Mouse (Mus musculus): ENCODE measurements around the gene Ddx41. TPM values are rescaled to one million over a fixed set of nuclear protein-coding genes. Genes with fewer than 3 reads are reported as not detected.

The Ddx41 gene
- polyA plus RNA-seq, 1 experiment from 2014 or later: 51.6 TPM

GRCm38 (mm10) chr13:55482542-55482941, 53.9 kb downstream of the Ddx41 start:
- H3K4me2 ChIP-seq: peak overlapping the region; percentile 100
- peak overlapping the region; percentile 100; the same call in 1 of the 2 replicates for H3K9ac ChIP-seq
- H3K27ac ChIP-seq (replicated peaks): peak overlapping the region; percentile 99; the same call in 1 of the 2 replicates
- H3K9me3 ChIP-seq: no peaks in the 10 kb centered on the region
- H3K36me3 ChIP-seq: peaks cover 55% of the 10 kb centered on the region
- H3K4me1 ChIP-seq (replicated peaks): peaks cover 53% of the 10 kb centered on the region
- no peak for ATAC-seq (ENCODE audit: low read depth)
- no peaks in the 10 kb centered on the region for H3K27me3 ChIP-seq
- 80% methylated on average over 7 of the region's 7 CpGs for WGBS
- peak overlapping the region; percentile 99 for H3K4me3 ChIP-seq

Small RNA genes within 50 kb of the gene (microRNA-seq; reads per million reads assigned to microRNA genes)
- 1.6 reads per million, percentile 3 among the genes with 10 or more reads in this experiment for gene Mir6945

Other genes starting within 250 kb of the Ddx41 start
- gene Prelid1, start 216.2 kb downstream of the Ddx41 start, polyA plus RNA-seq (2015; fragmentation: Nextera tagmentation; extraction: Ambion mirVana): 288 and 299 TPM in 2 replicates
- 89.1 and 97.9 TPM in 2 replicates for gene Rab24, start 214.7 kb downstream of the Ddx41 start, polyA plus RNA-seq (2015; fragmentation: Nextera tagmentation; extraction: Ambion mirVana)
- 9.7 and 11.2 TPM in 2 replicates for gene Mxd3, start 206.8 kb downstream of the Ddx41 start, polyA plus RNA-seq (2015; fragmentation: Nextera tagmentation; extraction: Ambion mirVana)
- gene Lman2, start 173.9 kb downstream of the Ddx41 start, polyA plus RNA-seq (2015; fragmentation: Nextera tagmentation; extraction: Ambion mirVana): 56.6 and 59.4 TPM in 2 replicates
- gene Rgs14, start 166.9 kb downstream of the Ddx41 start, polyA plus RNA-seq (2015; fragmentation: Nextera tagmentation; extraction: Ambion mirVana): 0.13 and 0.87 TPM in 2 replicates
- gene Slc34a1, start 138.5 kb downstream of the Ddx41 start, polyA plus RNA-seq (2015; fragmentation: Nextera tagmentation; extraction: Ambion mirVana): not detected in 2 replicates
- 0.83 TPM in 1 of 2 replicates, not detected in the other for gene Pfn3, start 121.4 kb downstream of the Ddx41 start, polyA plus RNA-seq (2015; fragmentation: Nextera tagmentation; extraction: Ambion mirVana)
- 0.25 TPM in 1 of 2 replicates, not detected in the other for gene F12, start 109.9 kb downstream of the Ddx41 start, polyA plus RNA-seq (2015; fragmentation: Nextera tagmentation; extraction: Ambion mirVana)
- gene Grk6, start 91.6 kb downstream of the Ddx41 start, polyA plus RNA-seq (2015; fragmentation: Nextera tagmentation; extraction: Ambion mirVana): 35.7 and 38.5 TPM in 2 replicates
- 2.5 and 3.1 TPM in 2 replicates for gene Prr7, start 72.4 kb downstream of the Ddx41 start, polyA plus RNA-seq (2015; fragmentation: Nextera tagmentation; extraction: Ambion mirVana)
- 574 and 615 TPM in 2 replicates for gene Dbn1, start 48.5 kb downstream of the Ddx41 start, polyA plus RNA-seq (2015; fragmentation: Nextera tagmentation; extraction: Ambion mirVana)
- 155 and 167 TPM in 2 replicates for gene Pdlim7, start 23.0 kb downstream of the Ddx41 start, polyA plus RNA-seq (2015; fragmentation: Nextera tagmentation; extraction: Ambion mirVana)
- 4.2 and 4.6 TPM in 2 replicates for gene Dok3, start 7.4 kb downstream of the Ddx41 start, polyA plus RNA-seq (2015; fragmentation: Nextera tagmentation; extraction: Ambion mirVana)
- gene Fam193b, start 34.5 kb upstream of the Ddx41 start, polyA plus RNA-seq (2015; fragmentation: Nextera tagmentation; extraction: Ambion mirVana): 49.9 and 55.4 TPM in 2 replicates
- gene Tmed9, start 37.1 kb upstream of the Ddx41 start, polyA plus RNA-seq (2015; fragmentation: Nextera tagmentation; extraction: Ambion mirVana): 99.2 and 106 TPM in 2 replicates
- gene B4galt7, start 63.2 kb upstream of the Ddx41 start, polyA plus RNA-seq (2015; fragmentation: Nextera tagmentation; extraction: Ambion mirVana): 44.3 and 48.1 TPM in 2 replicates
- gene Caml, start 86.3 kb upstream of the Ddx41 start, polyA plus RNA-seq (2015; fragmentation: Nextera tagmentation; extraction: Ambion mirVana): 111 TPM in 2 replicates
- gene Ddx46, start 98.4 kb upstream of the Ddx41 start, polyA plus RNA-seq (2015; fragmentation: Nextera tagmentation; extraction: Ambion mirVana): 27.5 and 27.8 TPM in 2 replicates
- gene B230219D22Rik, start 156.5 kb upstream of the Ddx41 start, polyA plus RNA-seq (2015; fragmentation: Nextera tagmentation; extraction: Ambion mirVana): 69.7 and 73.4 TPM in 2 replicates
- gene Txndc15, start 178.0 kb upstream of the Ddx41 start, polyA plus RNA-seq (2015; fragmentation: Nextera tagmentation; extraction: Ambion mirVana): 132 and 144 TPM in 2 replicates
- 23.3 and 26.2 TPM in 2 replicates for gene Pcbd2, start 190.7 kb upstream of the Ddx41 start, polyA plus RNA-seq (2015; fragmentation: Nextera tagmentation; extraction: Ambion mirVana)
- not detected in 2 replicates for gene Catsper3, start 247.9 kb upstream of the Ddx41 start, polyA plus RNA-seq (2015; fragmentation: Nextera tagmentation; extraction: Ambion mirVana)